Mouse (Mus musculus): Measurements from ENCODE around the gene Magoh.

The Magoh gene

DNA sequence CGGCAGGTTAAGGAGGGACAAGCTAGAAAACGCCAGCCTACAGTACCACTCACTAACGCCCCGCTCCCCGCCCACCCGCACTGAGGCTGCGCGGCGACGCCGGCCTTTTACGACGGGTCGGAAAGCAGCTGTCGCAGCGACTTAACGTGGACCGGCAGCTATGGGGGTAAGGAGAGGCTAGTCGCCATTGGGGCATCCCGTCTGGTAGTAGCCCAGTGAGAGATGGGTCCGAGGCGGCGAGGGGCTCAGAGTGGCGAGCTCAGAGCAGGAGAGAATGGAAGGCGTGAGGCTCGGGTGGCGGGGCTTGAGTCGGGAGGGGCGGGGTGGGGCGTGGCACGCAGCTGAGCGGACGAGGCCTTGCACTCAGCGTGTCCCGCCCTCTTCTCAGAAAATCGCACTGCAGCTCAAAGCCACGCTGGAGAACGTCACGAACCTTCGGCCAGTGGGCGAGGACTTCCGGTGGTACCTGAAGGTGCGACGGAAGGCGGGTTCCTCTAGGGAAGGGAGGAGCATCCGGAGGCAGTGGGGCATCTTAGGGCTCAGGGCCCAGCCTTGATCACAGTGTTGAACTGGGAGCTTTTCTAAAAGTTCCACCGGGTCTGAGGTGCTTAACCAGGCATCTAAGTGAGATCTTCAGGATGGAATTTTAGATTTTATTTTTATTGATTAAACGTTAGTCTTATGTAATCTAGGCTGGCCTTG, 10.3 kb downstream of the Magoh start, which contains the start of gene 0610037L13Rik:
Gene 0610037L13Rik, plus strand, starts transcription at position 83 of the 702 bp plus-strand sequence.
- peak; percentile 91 for DNase-seq (ENCODE audit: low spot score)

GRCm38 (mm10) chr4:107892663-107893062, 13.1 kb downstream of the Magoh start:
- DNase-seq (ENCODE audit: low spot score), result no peak

DNA sequence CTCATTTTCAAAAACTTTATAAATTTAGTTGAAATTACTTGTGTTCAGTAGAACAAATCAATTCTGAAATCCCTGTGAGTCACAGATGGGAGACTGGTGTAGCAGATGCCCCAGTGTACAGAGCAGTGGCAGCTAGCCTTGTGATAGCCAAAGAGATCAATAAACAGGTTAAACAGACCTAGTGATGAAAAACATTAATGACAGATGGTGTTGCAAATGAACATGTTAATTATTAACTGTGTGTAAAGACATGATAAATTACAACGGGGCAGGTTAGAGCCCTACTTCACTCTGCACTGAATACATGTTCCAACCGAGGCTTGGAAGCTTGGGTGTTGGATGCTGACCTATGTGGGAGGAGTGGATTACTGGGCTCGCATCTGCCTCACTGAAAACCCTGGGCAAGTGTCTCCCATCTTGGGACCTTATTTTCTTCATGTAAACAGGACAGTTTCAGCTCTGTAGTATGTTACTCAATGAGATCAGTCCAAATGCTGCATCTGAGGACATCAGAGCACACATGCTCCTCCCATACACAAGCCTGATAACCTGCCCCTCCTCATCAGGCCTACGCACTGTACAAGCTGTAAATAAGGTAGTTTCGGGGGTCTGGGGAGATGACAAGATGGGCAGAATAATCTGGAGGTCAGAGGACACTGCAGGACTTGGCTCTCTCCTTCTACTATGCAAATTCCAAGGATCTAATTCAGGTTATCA, 19.8 kb downstream of the Magoh start:
- no peak for DNase-seq (ENCODE audit: low spot score)

- no peak for DNase-seq (ENCODE audit: low spot score)
Measured at GRCm38 (mm10) chr4:107900206-107900605, 20.7 kb downstream of the Magoh start.

GRCm38 (mm10) chr4:107904252-107904651, 24.7 kb downstream of the Magoh start:
- DNase-seq (ENCODE audit: low spot score), result no peak

DNA sequence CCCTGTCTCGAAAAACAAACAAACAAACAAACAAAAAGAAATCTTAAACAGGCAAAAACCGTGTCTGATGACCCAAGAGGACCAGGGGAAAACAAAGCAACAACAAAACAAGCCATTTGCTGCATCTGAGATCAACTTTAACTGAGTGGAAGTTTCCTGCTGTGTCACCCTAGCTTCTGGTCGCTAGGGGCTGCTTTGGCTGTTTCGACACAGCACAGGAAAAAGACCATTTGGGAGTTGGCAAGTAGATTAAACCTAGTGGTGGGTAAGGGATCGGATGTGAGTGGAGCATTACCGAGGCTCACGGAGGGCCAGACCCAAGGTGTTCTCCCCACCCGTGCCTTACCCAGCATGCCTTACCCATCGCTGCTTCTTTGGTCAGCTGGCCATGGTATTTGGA, 27.0 kb downstream of the Magoh start:
- DNase-seq (ENCODE audit: low spot score), result no peak

- no peak for DNase-seq (ENCODE audit: low spot score)
Measured at GRCm38 (mm10) chr4:107910020-107910419, 30.5 kb downstream of the Magoh start.

GRCm38 (mm10) chr4:107920336-107920735, 40.8 kb downstream of the Magoh start:
- DNase-seq (ENCODE audit: low spot score), result no peak

DNA sequence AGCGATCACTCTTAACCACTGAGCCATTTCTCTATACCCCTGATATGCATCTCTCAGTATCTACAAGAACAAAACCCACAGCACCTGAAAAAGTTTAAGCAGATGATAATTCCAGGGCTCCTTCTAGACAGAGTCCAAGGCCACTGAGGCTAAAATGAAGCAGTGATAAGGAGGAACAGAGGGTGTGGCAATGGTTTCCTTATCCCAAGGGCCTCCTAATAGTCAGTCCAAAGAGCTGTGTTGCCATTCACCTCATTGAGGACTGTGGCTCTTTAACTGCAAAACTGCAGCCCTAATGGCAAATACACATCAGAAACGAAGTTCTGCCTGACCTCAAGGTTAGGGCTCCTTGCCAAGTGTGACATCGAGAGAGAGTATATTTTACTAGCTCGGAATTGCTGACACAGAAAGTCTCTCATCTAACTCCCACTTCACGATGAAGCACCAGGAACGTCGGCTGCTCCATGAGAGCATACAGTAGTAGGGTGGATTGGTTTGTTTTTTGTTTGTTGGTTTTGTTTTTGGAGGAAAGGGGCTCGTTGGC, 41.7 kb downstream of the Magoh start:
- peak; percentile 15 for DNase-seq (ENCODE audit: low spot score)

- DNase-seq (ENCODE audit: low spot score), result no peak
Measured at GRCm38 (mm10) chr4:107921952-107922351, 42.4 kb downstream of the Magoh start.

- peak; percentile 96 for DNase-seq (ENCODE audit: low spot score)
Measured at GRCm38 (mm10) chr4:107923145-107923802, 43.7 kb downstream of the Magoh start, which contains the start of gene Cpt2. Cpt2 (minus strand) TSS chr4:107923610.

DNA sequence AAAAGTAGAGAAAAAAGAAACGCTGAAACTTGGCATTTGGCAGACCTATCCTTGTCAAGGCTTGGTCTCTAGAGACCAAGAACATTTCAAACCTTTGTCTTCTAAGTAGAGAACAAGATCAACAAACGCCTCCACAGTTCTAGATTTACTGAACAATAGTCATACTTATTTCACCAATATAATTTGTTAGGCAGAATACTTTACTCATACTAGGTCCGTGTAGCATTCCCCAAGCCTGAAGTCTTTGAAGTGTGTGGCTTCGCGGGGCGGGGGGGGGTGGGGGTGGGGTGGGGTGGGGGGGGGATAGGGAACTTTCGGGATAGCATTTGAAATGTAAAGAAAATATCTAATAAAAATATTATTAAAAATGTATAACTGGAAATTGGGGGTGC, 44.2 kb downstream of the Magoh start:
- no peak for DNase-seq (ENCODE audit: low spot score)

GRCm38 (mm10) chr4:107928269-107928668, 48.7 kb downstream of the Magoh start:
- no peak for DNase-seq (ENCODE audit: low spot score)

DNA sequence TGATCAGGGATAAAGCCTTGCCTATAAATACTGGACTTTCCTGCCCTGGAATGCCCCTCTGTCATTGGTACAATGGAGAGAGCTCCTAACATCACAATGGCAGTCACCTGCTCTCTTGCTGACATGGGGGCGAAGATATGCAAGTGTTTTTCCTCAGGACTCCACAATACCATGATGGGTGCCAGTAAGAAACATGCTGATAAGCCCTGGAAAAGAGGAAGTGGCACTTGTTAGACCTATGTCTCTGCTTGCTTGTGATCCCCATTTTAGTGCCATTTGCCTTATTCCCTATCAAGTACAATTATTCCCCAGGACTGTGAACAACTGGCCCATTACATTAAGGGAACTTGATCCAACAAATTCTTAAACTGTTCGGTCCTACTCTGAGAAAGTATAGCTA, 49.2 kb downstream of the Magoh start:
- no peak for DNase-seq (ENCODE audit: low spot score)

GRCm38 (mm10) chr4:107931453-107931852, 51.9 kb downstream of the Magoh start:
- DNase-seq (ENCODE audit: low spot score), result no peak

GRCm38 (mm10) chr4:107933239-107933638, 53.7 kb downstream of the Magoh start:
- DNase-seq (ENCODE audit: low spot score), result peak; percentile 12

DNA sequence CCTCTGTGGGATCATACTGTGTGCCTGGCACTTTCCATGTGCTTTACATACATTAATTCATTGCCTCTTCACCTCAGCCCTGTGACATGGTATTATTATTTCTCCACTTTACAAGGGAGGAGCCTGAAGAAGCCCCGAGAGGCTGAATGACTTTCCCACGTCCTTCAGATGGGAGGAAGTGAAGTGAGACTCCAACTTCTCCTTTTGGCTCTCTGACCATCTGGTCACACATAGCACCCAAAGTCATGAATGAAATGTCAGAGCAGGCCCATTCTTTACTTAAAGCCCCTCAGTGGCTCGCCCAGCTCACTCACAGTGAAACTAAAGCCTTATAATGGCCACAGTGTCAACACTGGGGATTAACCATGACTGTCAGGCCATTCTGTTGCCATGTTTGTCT, 55.7 kb downstream of the Magoh start:
- DNase-seq (ENCODE audit: low spot score), result no peak
